Mouse (Mus musculus) limb, embryonic 10.5 days (tissue): ENCODE measurements at regions not wholly inside any gene's neighbourhood (a gene's known extent, or its start where the extent isn't known, plus 50 kb on each side); places are given as distances from the start of the nearest gene placed in this dataset. TPM values are rescaled to one million over a fixed set of nuclear protein-coding genes. Genes with fewer than 3 reads are reported as not detected.

Experiments used
- DNase-seq: peaks from one replicate; pipeline ENCODE4 v3.0.0-alpha.2; 2017; ENCODE audit warnings: low spot score
- H3K27ac ChIP-seq: fragments of 300-500 bp; sonication (generic); 2 replicates; pipeline ENCODE4 v1.5.1; 2016; ENCODE audit warnings: mild to moderate bottlenecking
- H3K27me3 ChIP-seq: fragments of 300-500 bp; sonication (generic); 2 replicates; pipeline ENCODE4 v1.6.1; 2016; ENCODE audit warnings: low read depth, mild to moderate bottlenecking; ENCODE audit not compliant: poor library complexity, severe bottlenecking
- H3K36me3 ChIP-seq: fragments of 300-500 bp; sonication (generic); 2 replicates; pipeline ENCODE4 v1.6.1; 2016; ENCODE audit warnings: mild to moderate bottlenecking, moderate library complexity
- H3K4me1 ChIP-seq: fragments of 300-500 bp; sonication (generic); 2 replicates; pipeline ENCODE4 v1.6.1; 2016
- H3K4me3 ChIP-seq: fragments of 300-500 bp; sonication (generic); 2 replicates; pipeline ENCODE4 v1.5.1; 2016; ENCODE audit warnings: mild to moderate bottlenecking, moderate library complexity
- H3K9me3 ChIP-seq: fragments of 300-500 bp; sonication (generic); replicated peaks from 2 replicates; pipeline ENCODE4 v1.6.1; 2016; ENCODE audit warnings: mild to moderate bottlenecking
- WGBS: fragments of 180-500 bp; shearing (Covaris S2); methylation state at CpG from one replicate; pipeline ENCODE4 v1.1.7; 2016; 5-methylcytosine and 5-hydroxymethylcytosine counted together
- microRNA counts: library from miRNA; unstranded; fragments of <30 nt; microRNA quantifications from one replicate; lab custom pipeline; 2017
- microRNA-seq: library from miRNA; unstranded; fragments of <30 nt; microRNA quantifications from one replicate; pipeline ENCODE4, GENCODE M21; 2017

GRCm38 (mm10) chr12:110221679-110222078 lies 57.2 kb upstream of the Dio3 start:
- H3K4me1 ChIP-seq = no peaks in the 10 kb centered on the region
- no peaks in the 10 kb centered on the region for H3K9me3 ChIP-seq
- no peak overlapping the region for H3K27ac ChIP-seq
- no peaks in the 10 kb centered on the region for H3K36me3 ChIP-seq
- no peak overlapping the region for H3K4me3 ChIP-seq
- peaks cover 29% of the 10 kb centered on the region; the same call in 1 of the 2 replicates for H3K27me3 ChIP-seq
- DNase-seq = no peak
- 62% methylated on average over 3 of the region's 3 CpGs for WGBS

- no peak overlapping the region for H3K4me3 ChIP-seq
- H3K9me3 ChIP-seq = no peaks in the 10 kb centered on the region
- no peaks in the 10 kb centered on the region for H3K36me3 ChIP-seq
- no peak overlapping the region for H3K27ac ChIP-seq
- peaks cover 47% of the 10 kb centered on the region for H3K27me3 ChIP-seq
- WGBS = 89% methylated on average over 7 of the region's 7 CpGs
- no peak for DNase-seq
- no peaks in the 10 kb centered on the region for H3K4me1 ChIP-seq
These were observed 54.6 kb upstream of the Dio3 start for GRCm38 (mm10) chr12:110224250-110224649.

GRCm38 (mm10) chr12:110228011-110228411 lies 50.9 kb upstream of the Dio3 start:
- H3K27me3 ChIP-seq = peaks cover 71% of the 10 kb centered on the region
- WGBS = 88% methylated on average over 12 of the region's 12 CpGs
- no peaks in the 10 kb centered on the region for H3K9me3 ChIP-seq

More at GRCm38 (mm10) chr12:110228011-110228411, 50.9 kb upstream of the Dio3 start:
- no peak for DNase-seq
- H3K36me3 ChIP-seq = no peaks in the 10 kb centered on the region
- H3K27ac ChIP-seq = no peak overlapping the region
- H3K4me1 ChIP-seq = 0 out of 2 replicates have a peak, but pooled peaks cover 5% of the 10 kb centered on the region
- H3K4me3 ChIP-seq = no peak overlapping the region

MicroRNAs encoded in the stretch of these regions (microRNA counts, 519-probe panel; counts per million panel counts)
- 4,934 counts per million, percentile 86 among the panel's probes with 10 or more counts for microRNA mmu-miR-1193 (lab: Ali Mortazavi, UCI)
- 684 counts per million, percentile 72 among the panel's probes with 10 or more counts for microRNA mmu-miR-1197 (lab: Ali Mortazavi, UCI)
- 4,826 counts per million, percentile 84 among the panel's probes with 10 or more counts for microRNA mmu-miR-134 (lab: Ali Mortazavi, UCI)
- 4,502 counts per million, percentile 82 among the panel's probes with 10 or more counts for microRNA mmu-miR-154 (lab: Ali Mortazavi, UCI)
- microRNA mmu-miR-299 (lab: Ali Mortazavi, UCI) = 684 counts per million, percentile 72 among the panel's probes with 10 or more counts
- microRNA mmu-miR-300 (lab: Ali Mortazavi, UCI) = 5,499 counts per million, percentile 90 among the panel's probes with 10 or more counts
- microRNA mmu-miR-3072 (lab: Ali Mortazavi, UCI) = 684 counts per million, percentile 72 among the panel's probes with 10 or more counts
- microRNA mmu-miR-323-3p (lab: Ali Mortazavi, UCI) = 4,754 counts per million, percentile 84 among the panel's probes with 10 or more counts
- microRNA mmu-miR-323-5p (lab: Ali Mortazavi, UCI) = 684 counts per million, percentile 72 among the panel's probes with 10 or more counts
- microRNA mmu-miR-329 (lab: Ali Mortazavi, UCI) = 6,423 counts per million, percentile 96 among the panel's probes with 10 or more counts
- microRNA mmu-miR-369-3p (lab: Ali Mortazavi, UCI) = 6,387 counts per million, percentile 95 among the panel's probes with 10 or more counts
- microRNA mmu-miR-369-5p (lab: Ali Mortazavi, UCI) = 4,046 counts per million, percentile 79 among the panel's probes with 10 or more counts
- microRNA mmu-miR-376a (lab: Ali Mortazavi, UCI) = 4,946 counts per million, percentile 86 among the panel's probes with 10 or more counts
- microRNA mmu-miR-376b (lab: Ali Mortazavi, UCI) = 6,015 counts per million, percentile 93 among the panel's probes with 10 or more counts
- 5,907 counts per million, percentile 93 among the panel's probes with 10 or more counts for microRNA mmu-miR-376c (lab: Ali Mortazavi, UCI)
- microRNA mmu-miR-377 (lab: Ali Mortazavi, UCI) = 4,886 counts per million, percentile 85 among the panel's probes with 10 or more counts
- microRNA mmu-miR-379 (lab: Ali Mortazavi, UCI) = 684 counts per million, percentile 72 among the panel's probes with 10 or more counts
- microRNA mmu-miR-380-3p (lab: Ali Mortazavi, UCI) = 684 counts per million, percentile 72 among the panel's probes with 10 or more counts
- microRNA mmu-miR-380-5p (lab: Ali Mortazavi, UCI) = 684 counts per million, percentile 72 among the panel's probes with 10 or more counts
- 5,018 counts per million, percentile 87 among the panel's probes with 10 or more counts for microRNA mmu-miR-381 (lab: Ali Mortazavi, UCI)
- microRNA mmu-miR-382 (lab: Ali Mortazavi, UCI) = 6,183 counts per million, percentile 94 among the panel's probes with 10 or more counts
- 684 counts per million, percentile 72 among the panel's probes with 10 or more counts for microRNA mmu-miR-409-3p (lab: Ali Mortazavi, UCI)
- microRNA mmu-miR-409-5p (lab: Ali Mortazavi, UCI) = 2,365 counts per million, percentile 73 among the panel's probes with 10 or more counts
- 5,223 counts per million, percentile 89 among the panel's probes with 10 or more counts for microRNA mmu-miR-410 (lab: Ali Mortazavi, UCI)
- microRNA mmu-miR-411 (lab: Ali Mortazavi, UCI) = 1,285 counts per million, percentile 72 among the panel's probes with 10 or more counts
- microRNA mmu-miR-412 (lab: Ali Mortazavi, UCI) = 684 counts per million, percentile 72 among the panel's probes with 10 or more counts
- microRNA mmu-miR-453 (lab: Ali Mortazavi, UCI) = 684 counts per million, percentile 72 among the panel's probes with 10 or more counts
- microRNA mmu-miR-485 (lab: Ali Mortazavi, UCI) = 684 counts per million, percentile 72 among the panel's probes with 10 or more counts
- 4,814 counts per million, percentile 84 among the panel's probes with 10 or more counts for microRNA mmu-miR-487b (lab: Ali Mortazavi, UCI)
- microRNA mmu-miR-494 (lab: Ali Mortazavi, UCI) = 684 counts per million, percentile 72 among the panel's probes with 10 or more counts
- 5,655 counts per million, percentile 92 among the panel's probes with 10 or more counts for microRNA mmu-miR-495 (lab: Ali Mortazavi, UCI)
- microRNA mmu-miR-496 (lab: Ali Mortazavi, UCI) = 684 counts per million, percentile 72 among the panel's probes with 10 or more counts
- 3,602 counts per million, percentile 77 among the panel's probes with 10 or more counts for microRNA mmu-miR-539 (lab: Ali Mortazavi, UCI)
- microRNA mmu-miR-541 (lab: Ali Mortazavi, UCI) = 3,938 counts per million, percentile 78 among the panel's probes with 10 or more counts
- microRNA mmu-miR-543 (lab: Ali Mortazavi, UCI) = 5,643 counts per million, percentile 92 among the panel's probes with 10 or more counts
- 684 counts per million, percentile 72 among the panel's probes with 10 or more counts for microRNA mmu-miR-544 (lab: Ali Mortazavi, UCI)
- 684 counts per million, percentile 72 among the panel's probes with 10 or more counts for microRNA mmu-miR-654-3p (lab: Ali Mortazavi, UCI)
- microRNA mmu-miR-654-5p (lab: Ali Mortazavi, UCI) = 684 counts per million, percentile 72 among the panel's probes with 10 or more counts
- microRNA mmu-miR-666-3p (lab: Ali Mortazavi, UCI) = 684 counts per million, percentile 72 among the panel's probes with 10 or more counts
- 684 counts per million, percentile 72 among the panel's probes with 10 or more counts for microRNA mmu-miR-666-5p (lab: Ali Mortazavi, UCI)
- microRNA mmu-miR-667 (lab: Ali Mortazavi, UCI) = 3,566 counts per million, percentile 76 among the panel's probes with 10 or more counts
- microRNA mmu-miR-668 (lab: Ali Mortazavi, UCI) = 684 counts per million, percentile 72 among the panel's probes with 10 or more counts
- 684 counts per million, percentile 72 among the panel's probes with 10 or more counts for microRNA mmu-miR-679 (lab: Ali Mortazavi, UCI)
- 684 counts per million, percentile 72 among the panel's probes with 10 or more counts for microRNA mmu-miR-758 (lab: Ali Mortazavi, UCI)
- microRNA mmu-miR-882 (lab: Ali Mortazavi, UCI) = 684 counts per million, percentile 72 among the panel's probes with 10 or more counts

Small RNA genes in the stretch of these regions (microRNA-seq; reads per million reads assigned to microRNA genes)
- not detected for gene Gm24321
- gene Gm25252 = not detected
- not detected for gene Gm25750
- 1.2 reads per million for gene Gm27379
- not detected for gene Gm44322
- gene Mir1193 = 1,838 reads per million, percentile 82 among the genes with 10 or more reads in this experiment
- gene Mir1197 = 19.9 reads per million, percentile 29 among the genes with 10 or more reads in this experiment
- gene Mir134 = 1,039 reads per million, percentile 75 among the genes with 10 or more reads in this experiment
- 926 reads per million, percentile 72 among the genes with 10 or more reads in this experiment for gene Mir154
- 1.5 reads per million for gene Mir299a
- not detected for gene Mir299b
- gene Mir300 = 651 reads per million, percentile 69 among the genes with 10 or more reads in this experiment
- 76.2 reads per million, percentile 46 among the genes with 10 or more reads in this experiment for gene Mir3072
- gene Mir323 = 1,673 reads per million, percentile 81 among the genes with 10 or more reads in this experiment
- gene Mir329 = 146 reads per million, percentile 53 among the genes with 10 or more reads in this experiment
- gene Mir369 = 5,888 reads per million, percentile 92 among the genes with 10 or more reads in this experiment
- gene Mir376a = not detected
- 288 reads per million, percentile 61 among the genes with 10 or more reads in this experiment for gene Mir376b
- gene Mir376c = 661 reads per million, percentile 69 among the genes with 10 or more reads in this experiment
- gene Mir377 = 157 reads per million, percentile 55 among the genes with 10 or more reads in this experiment
- 2,980 reads per million, percentile 86 among the genes with 10 or more reads in this experiment for gene Mir379
- not detected for gene Mir380
- 1,625 reads per million, percentile 80 among the genes with 10 or more reads in this experiment for gene Mir381
- 3,781 reads per million, percentile 88 among the genes with 10 or more reads in this experiment for gene Mir382
- not detected for gene Mir409
- 274 reads per million, percentile 61 among the genes with 10 or more reads in this experiment for gene Mir410
- 8,266 reads per million, percentile 94 among the genes with 10 or more reads in this experiment for gene Mir411
- gene Mir412 = 168 reads per million, percentile 56 among the genes with 10 or more reads in this experiment
- not detected for gene Mir453
- gene Mir485 = 342 reads per million, percentile 64 among the genes with 10 or more reads in this experiment
- gene Mir487b = 8,663 reads per million, percentile 95 among the genes with 10 or more reads in this experiment
- 733 reads per million, percentile 70 among the genes with 10 or more reads in this experiment for gene Mir494
- 135 reads per million, percentile 52 among the genes with 10 or more reads in this experiment for gene Mir495
- gene Mir496a = 159 reads per million, percentile 55 among the genes with 10 or more reads in this experiment
- not detected for gene Mir539
- 4,803 reads per million, percentile 89 among the genes with 10 or more reads in this experiment for gene Mir541
- gene Mir543 = 737 reads per million, percentile 71 among the genes with 10 or more reads in this experiment
- gene Mir544 = 2.3 reads per million
- gene Mir654 = not detected
- 106 reads per million, percentile 49 among the genes with 10 or more reads in this experiment for gene Mir666
- 327 reads per million, percentile 63 among the genes with 10 or more reads in this experiment for gene Mir667
- gene Mir668 = 44.0 reads per million, percentile 40 among the genes with 10 or more reads in this experiment
- 312 reads per million, percentile 62 among the genes with 10 or more reads in this experiment for gene Mir679
- 165 reads per million, percentile 55 among the genes with 10 or more reads in this experiment for gene Mir758
- not detected for gene Mir882
